Mouse (Mus musculus) liver, embryonic 16.5 days (tissue): ENCODE data around the gene Sirt1. TPM values are rescaled to one million over a fixed set of nuclear protein-coding genes. Genes with fewer than 3 reads are reported as not detected.

Source experiments
- ATAC-seq: fragments of 200-750 bp; cut with Nextera tagmentation; 2 replicates; pipeline ENCODE4 v1.8.0; 2017; ENCODE audit warnings: low read depth, mild to moderate bottlenecking, moderate number of reproducible peaks, moderate library complexity
- H3K27ac ChIP-seq: fragments of 300-500 bp; sonication (generic); 2 replicates; pipeline ENCODE4 v1.5.1; 2014; ENCODE audit warnings: mild to moderate bottlenecking, low read length
- H3K27me3 ChIP-seq: fragments of 300-500 bp; sonication (generic); 2 replicates; pipeline ENCODE4 v1.6.1; 2014; ENCODE audit warnings: low read depth, low read length, mixed read lengths; ENCODE audit not compliant: control insufficient read depth, insufficient read depth
- H3K36me3 ChIP-seq: fragments of 300-500 bp; sonication (generic); 2 replicates; pipeline ENCODE4 v1.6.1; 2014; ENCODE audit warnings: mild to moderate bottlenecking; ENCODE audit not compliant: control insufficient read depth, insufficient read depth
- H3K4me1 ChIP-seq: fragments of 300-500 bp; sonication (generic); 2 replicates; pipeline ENCODE4 v1.6.1; 2014; ENCODE audit warnings: low read depth, low read length, mixed read lengths; ENCODE audit not compliant: control insufficient read depth
- H3K4me2 ChIP-seq: fragments of 300-500 bp; sonication (generic); 2 replicates; pipeline ENCODE4 v1.6.1; 2014; ENCODE audit warnings: low read depth, low read length, mixed read lengths
- H3K4me3 ChIP-seq: fragments of 300-500 bp; sonication (generic); 2 replicates; pipeline ENCODE4 v1.5.1; 2014; ENCODE audit warnings: low read depth, mild to moderate bottlenecking, low read length
- H3K9ac ChIP-seq: fragments of 300-500 bp; sonication (generic); 2 replicates; pipeline ENCODE4 v1.6.1; 2014; ENCODE audit warnings: low read depth, low read length
- H3K9me3 ChIP-seq: fragments of 300-500 bp; sonication (generic); replicated peaks from 2 replicates; pipeline ENCODE4 v1.6.1; 2016; ENCODE audit warnings: low read length; ENCODE audit not compliant: control insufficient read depth
- WGBS: fragments of 180-500 bp; shearing (Covaris S2); extraction: QIAGEN DNeasy Blood & Tissue Kit; methylation state at CpG from one replicate; pipeline ENCODE4 v1.1.7; 2014; ENCODE audit not compliant: insufficient replicate concordance; 5-methylcytosine and 5-hydroxymethylcytosine counted together
- polyA plus RNA-seq: library from polyadenylated mRNA; unstranded; fragments of >200 nt; fragmentation: Nextera tagmentation; extraction: Ambion mirVana; gene quantifications from 2 replicates; pipeline ENCODE4 v1.2.1, GENCODE M21; 2015

Gene Sirt1
- polyA plus RNA-seq, 1 experiment from 2014 or later = 2.4 TPM

- Histone ChIP-seq H3K27ac (no peak overlapping the region), H3K9me3 (peaks cover 4% of the 10 kb centered on the region; the same call in 1 of the 2 replicates), H3K9ac (no peak overlapping the region), H3K4me3 (no peak overlapping the region), H3K36me3 (no peaks in the 10 kb centered on the region), H3K4me1 (no peaks in the 10 kb centered on the region), H3K4me2 (no peak overlapping the region), H3K27me3 (no peaks in the 10 kb centered on the region)
- 59% methylated on average over 3 of the region's 3 CpGs for WGBS
- no peak for ATAC-seq
Observed at GRCm38 (mm10) chr10:63348291-63348690, 33.2 kb downstream of the Sirt1 start.

- Histone ChIP-seq H3K9ac (no peak overlapping the region), H3K4me1 (peaks cover 4% of the 10 kb centered on the region), H3K4me2 (no peak overlapping the region), H3K4me3 (no peak overlapping the region), H3K9me3 (peaks cover 4% of the 10 kb centered on the region; the same call in 1 of the 2 replicates), H3K36me3 (no peaks in the 10 kb centered on the region), H3K27ac (no peak overlapping the region), H3K27me3 (no peaks in the 10 kb centered on the region)
- 82% methylated on average over 3 of the region's 3 CpGs for WGBS
- ATAC-seq = no peak
Observed at GRCm38 (mm10) chr10:63344751-63345150, 36.8 kb downstream of the Sirt1 start.

GRCm38 (mm10) chr10:63341351-63341750 is 40.2 kb downstream of the Sirt1 start:
- Histone ChIP-seq H3K4me3 (no peak overlapping the region), H3K4me1 (peaks cover 21% of the 10 kb centered on the region), H3K36me3 (no peaks in the 10 kb centered on the region), H3K9ac (no peak overlapping the region), H3K4me2 (no peak overlapping the region), H3K27ac (no peak overlapping the region), H3K27me3 (no peaks in the 10 kb centered on the region), H3K9me3 (peaks cover 4% of the 10 kb centered on the region; the same call in 1 of the 2 replicates)
- 26% methylated on average over 2 of the region's 2 CpGs for WGBS
- no peak for ATAC-seq

GRCm38 (mm10) chr10:63338914-63339643 is 42.4 kb downstream of the Sirt1 start:
- Histone ChIP-seq H3K4me3 (peak overlapping the region; percentile 85), H3K9me3 (no peaks in the 10 kb centered on the region), H3K4me1 (peaks cover 22% of the 10 kb centered on the region), H3K27ac (peak overlapping the region; percentile 91), H3K9ac (peak overlapping the region; percentile 94), H3K4me2 (peak overlapping the region; percentile 98), H3K27me3 (no peaks in the 10 kb centered on the region), H3K36me3 (no peaks in the 10 kb centered on the region; the same call in 1 of the 2 replicates)
- WGBS = under 1% methylated on average over 60 of the region's 74 CpGs
- ATAC-seq = peak; percentile 96

- no peaks in the 10 kb centered on the region for H3K27me3 ChIP-seq
- under 1% methylated on average over 85 of the region's 113 CpGs for WGBS
- H3K4me1 ChIP-seq = peaks cover 22% of the 10 kb centered on the region
- peak overlapping the region; percentile 98 for H3K4me2 ChIP-seq
- peak overlapping the region; percentile 85 for H3K4me3 ChIP-seq
- H3K9me3 ChIP-seq = no peaks in the 10 kb centered on the region
- H3K27ac ChIP-seq = peak overlapping the region; percentile 91
- H3K36me3 ChIP-seq = peaks cover 4% of the 10 kb centered on the region; the same call in 1 of the 2 replicates
- H3K9ac ChIP-seq = peak overlapping the region; percentile 92
- peak; percentile 66 for ATAC-seq
Observed at GRCm38 (mm10) chr10:63337951-63338836, 43.3 kb downstream of the Sirt1 start.

- peaks cover 9% of the 10 kb centered on the region; the same call in 1 of the 2 replicates for H3K36me3 ChIP-seq
- H3K9me3 ChIP-seq = no peaks in the 10 kb centered on the region
- H3K27me3 ChIP-seq = no peaks in the 10 kb centered on the region
- H3K4me3 ChIP-seq = peak overlapping the region; percentile 85
- no peak for ATAC-seq
- WGBS = 20% methylated on average over 5 of the region's 5 CpGs
- no peak overlapping the region for H3K27ac ChIP-seq
- peak overlapping the region; percentile 92 for H3K9ac ChIP-seq
- peaks cover 22% of the 10 kb centered on the region for H3K4me1 ChIP-seq
- peak overlapping the region; percentile 98 for H3K4me2 ChIP-seq
Observed at GRCm38 (mm10) chr10:63337326-63337725, 44.2 kb downstream of the Sirt1 start.

- no peak for ATAC-seq
- peaks cover 9% of the 10 kb centered on the region; the same call in 1 of the 2 replicates for H3K36me3 ChIP-seq
- WGBS = 70% methylated on average over 13 of the region's 13 CpGs
- H3K9ac ChIP-seq = peak overlapping the region; percentile 92
- no peaks in the 10 kb centered on the region for H3K27me3 ChIP-seq
- H3K4me3 ChIP-seq = peak overlapping the region; percentile 85
- H3K4me2 ChIP-seq = peak overlapping the region; percentile 98
- H3K9me3 ChIP-seq = no peaks in the 10 kb centered on the region
- peaks cover 22% of the 10 kb centered on the region for H3K4me1 ChIP-seq
- no peak overlapping the region for H3K27ac ChIP-seq
Observed at GRCm38 (mm10) chr10:63336901-63337300, 44.6 kb downstream of the Sirt1 start.

- peaks cover 47% of the 10 kb centered on the region for H3K36me3 ChIP-seq
- H3K27ac ChIP-seq = no peak overlapping the region
- ATAC-seq = no peak
- H3K4me1 ChIP-seq = no peaks in the 10 kb centered on the region
- WGBS = 87% methylated on average over 1 of the region's 1 CpGs
- H3K9me3 ChIP-seq = no peaks in the 10 kb centered on the region
- H3K9ac ChIP-seq = no peak overlapping the region
- no peak overlapping the region for H3K4me2 ChIP-seq
- no peak overlapping the region for H3K4me3 ChIP-seq
- H3K27me3 ChIP-seq = no peaks in the 10 kb centered on the region
Observed at GRCm38 (mm10) chr10:63327091-63327490, 54.4 kb downstream of the Sirt1 start.
